Mouse (Mus musculus): ENCODE results near the gene Gm18596.

Gene Gm18596

DNA sequence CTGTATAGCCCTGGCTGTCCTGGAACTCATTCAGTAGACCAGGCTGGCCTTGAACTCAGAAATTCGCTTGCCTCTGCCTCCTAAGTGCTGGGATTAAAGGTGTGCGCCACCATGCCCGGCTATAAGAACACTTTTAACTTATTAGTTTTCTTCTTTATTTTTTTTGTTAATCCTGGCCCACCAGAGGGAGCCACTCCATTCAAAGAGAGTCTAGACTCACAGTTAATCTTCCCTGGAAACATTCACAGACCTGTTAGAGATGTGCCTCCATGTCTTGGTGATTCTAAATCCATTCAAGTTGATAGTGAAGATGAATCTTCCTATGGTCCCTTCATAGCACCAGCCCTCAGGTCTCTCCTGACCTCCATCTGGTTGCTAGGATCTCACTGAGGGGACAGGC lies 32.6 kb downstream of the Gm18596 start:
- DNase-seq, result no peak

DNA sequence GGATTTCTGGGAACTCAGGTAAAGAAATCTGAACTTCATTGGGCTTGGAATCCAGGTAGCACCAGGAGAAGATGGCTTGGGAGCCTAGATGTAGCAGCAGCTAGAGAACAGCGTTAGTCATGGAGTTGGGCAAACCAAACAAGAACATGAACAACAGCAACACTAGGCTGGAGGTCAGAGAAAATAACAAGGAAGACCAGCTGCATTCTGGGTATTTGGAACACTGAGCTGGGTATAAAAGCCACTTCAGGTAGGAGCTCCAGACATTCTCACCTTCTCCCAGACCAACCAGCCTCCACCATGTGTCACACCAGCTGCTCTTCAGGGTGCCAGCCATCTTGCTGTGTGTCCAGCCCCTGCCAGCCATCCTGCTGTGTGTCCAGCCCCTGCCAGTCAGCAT lies 36.1 kb downstream of the Gm18596 start, which contains the start of gene Gm10272:
Gm10272 (plus strand) TSS at position 301 of the 400 bp plus-strand sequence.
- no peak for DNase-seq

DNA sequence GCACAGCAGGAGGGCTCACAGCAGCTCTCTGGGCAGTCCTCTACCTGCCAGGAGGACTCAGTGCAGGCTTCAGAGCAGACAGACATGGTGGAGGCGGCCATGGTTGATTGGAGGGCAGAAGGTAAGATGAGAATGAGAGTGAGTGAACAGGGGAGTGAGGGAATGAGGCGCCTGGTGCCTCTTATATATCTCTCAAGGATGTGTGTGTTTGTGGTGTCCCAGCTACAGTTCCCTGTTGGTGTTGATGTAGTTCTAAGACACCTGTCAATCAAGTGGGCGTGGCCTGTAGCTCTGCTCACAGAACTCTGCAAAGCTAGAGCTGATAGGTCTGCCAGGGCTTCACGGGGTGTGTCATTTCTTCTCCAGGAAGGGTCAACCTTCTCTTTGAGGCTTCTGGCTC lies 45.3 kb downstream of the Gm18596 start, which contains the start of gene Gm9508:
Gm9508 (minus strand) TSS at position 101 of the 400 bp plus-strand sequence.
- DNase-seq, result no peak

All from kidney, postnatal 25 days (tissue).